Mouse (Mus musculus): ENCODE measurements around the gene Cdca4. TPM values are rescaled to one million over a fixed set of nuclear protein-coding genes. Genes with fewer than 3 reads are reported as not detected.

Cdca4 gene
- polyA plus RNA-seq (2015; fragmentation: Nextera tagmentation; extraction: Ambion mirVana), result 44.7 and 53.2 TPM in 2 replicates

DNA sequence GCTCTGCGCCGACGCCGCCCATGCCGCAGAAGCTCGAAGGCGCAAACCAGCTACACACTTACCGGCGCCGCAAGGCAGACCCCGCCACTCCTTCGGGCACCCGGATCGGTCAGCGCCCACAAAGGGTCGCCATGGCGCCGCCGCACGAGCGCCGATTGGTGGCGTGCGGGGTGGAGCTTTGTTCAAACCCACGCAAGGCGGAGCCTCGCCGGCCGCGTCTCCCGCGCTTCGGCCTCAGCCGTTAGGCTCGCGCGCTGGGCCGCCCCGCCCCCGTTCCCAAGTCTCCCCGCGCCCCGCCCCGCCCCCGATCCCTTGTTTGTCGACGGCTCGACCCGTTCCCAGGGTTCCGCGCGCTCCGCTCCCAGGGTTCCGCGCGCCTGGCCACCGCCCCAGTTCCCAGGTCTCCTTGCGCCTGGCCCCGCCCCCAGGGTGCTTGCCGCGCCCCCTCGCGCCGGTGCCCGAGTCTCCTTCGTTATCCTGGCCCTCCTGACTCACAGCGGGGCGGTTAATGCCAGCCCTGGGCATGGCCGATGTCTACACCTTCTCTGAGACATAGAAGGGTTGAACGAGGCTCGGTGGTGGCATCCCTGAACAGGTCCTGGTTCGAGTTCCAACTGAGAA is at the start of gene Cdca4:
TSS of gene Cdca4 (minus strand) at position 180 of the 621 bp plus-strand sequence.
- Histone ChIP-seq H3K4me3 (ENCODE audit: low read length) (peak within 1 kb of the TSS; percentile 87), H3K9ac (ENCODE audit: low read length) (peak within 1 kb of the TSS; percentile 94), H3K27me3 (ENCODE audit: control insufficient read depth, insufficient read depth, low read length) (no peaks in the 10 kb centered on the region), H3K27ac (ENCODE audit: low read length) (peak within 1 kb of the TSS; percentile 92), H3K9me3 (replicated peaks; ENCODE audit: control insufficient read depth, low read length) (no peaks in the 10 kb centered on the region), H3K4me1 (ENCODE audit: control insufficient read depth, insufficient read depth, low read length) (peaks cover 38% of the 10 kb centered on the region), H3K4me2 (ENCODE audit: low read depth, low read length) (peak within 1 kb of the TSS; percentile 73), H3K36me3 (ENCODE audit: control insufficient read depth, insufficient read depth) (peaks cover 11% of the 10 kb centered on the region)
- under 1% methylated on average over 64 of the region's 72 CpGs for WGBS
- ATAC-seq (replicated peaks; ENCODE audit: extremely low read depth, insufficient read depth, low FRiP score), result peak; percentile 96

GRCm38 (mm10) chr12:112877607-112878020 is 48.4 kb upstream of the Cdca4 start:
- no peaks in the 10 kb centered on the region for H3K9me3 ChIP-seq (replicated peaks; ENCODE audit: control insufficient read depth, low read length)
- peak overlapping the region; percentile 63 for H3K4me2 ChIP-seq (ENCODE audit: low read depth, low read length)
- peak; percentile 24; the same call in 1 of the 2 replicates for ATAC-seq (replicated peaks; ENCODE audit: extremely low read depth, insufficient read depth, low FRiP score)
- H3K4me1 ChIP-seq (ENCODE audit: control insufficient read depth, insufficient read depth, low read length), result peaks cover 25% of the 10 kb centered on the region
- H3K27ac ChIP-seq (ENCODE audit: low read length), result no peak overlapping the region
- WGBS, result 2% methylated on average over 37 of the region's 37 CpGs
- H3K9ac ChIP-seq (ENCODE audit: low read length), result peak overlapping the region; percentile 12
- peak overlapping the region; percentile 42 for H3K4me3 ChIP-seq (ENCODE audit: low read length)
- H3K36me3 ChIP-seq (ENCODE audit: control insufficient read depth, insufficient read depth), result no peaks in the 10 kb centered on the region
- H3K27me3 ChIP-seq (ENCODE audit: control insufficient read depth, insufficient read depth, low read length), result peaks cover 57% of the 10 kb centered on the region

GRCm38 (mm10) chr12:112877073-112877576 is 47.9 kb upstream of the Cdca4 start:
- 0 out of 2 replicates have a peak overlapping the region, but pooled peaks have one; percentile 10 for H3K27ac ChIP-seq (ENCODE audit: low read length)
- WGBS, result 3% methylated on average over 17 of the region's 17 CpGs
- H3K4me3 ChIP-seq (ENCODE audit: low read length), result peak overlapping the region; percentile 42
- H3K9me3 ChIP-seq (replicated peaks; ENCODE audit: control insufficient read depth, low read length), result no peaks in the 10 kb centered on the region
- peak overlapping the region; percentile 12 for H3K9ac ChIP-seq (ENCODE audit: low read length)
- peaks cover 60% of the 10 kb centered on the region for H3K27me3 ChIP-seq (ENCODE audit: control insufficient read depth, insufficient read depth, low read length)
- no peaks in the 10 kb centered on the region for H3K36me3 ChIP-seq (ENCODE audit: control insufficient read depth, insufficient read depth)
- ATAC-seq (replicated peaks; ENCODE audit: extremely low read depth, insufficient read depth, low FRiP score), result no peak
- H3K4me1 ChIP-seq (ENCODE audit: control insufficient read depth, insufficient read depth, low read length), result peaks cover 25% of the 10 kb centered on the region
- peak overlapping the region; percentile 63 for H3K4me2 ChIP-seq (ENCODE audit: low read depth, low read length)

DNA sequence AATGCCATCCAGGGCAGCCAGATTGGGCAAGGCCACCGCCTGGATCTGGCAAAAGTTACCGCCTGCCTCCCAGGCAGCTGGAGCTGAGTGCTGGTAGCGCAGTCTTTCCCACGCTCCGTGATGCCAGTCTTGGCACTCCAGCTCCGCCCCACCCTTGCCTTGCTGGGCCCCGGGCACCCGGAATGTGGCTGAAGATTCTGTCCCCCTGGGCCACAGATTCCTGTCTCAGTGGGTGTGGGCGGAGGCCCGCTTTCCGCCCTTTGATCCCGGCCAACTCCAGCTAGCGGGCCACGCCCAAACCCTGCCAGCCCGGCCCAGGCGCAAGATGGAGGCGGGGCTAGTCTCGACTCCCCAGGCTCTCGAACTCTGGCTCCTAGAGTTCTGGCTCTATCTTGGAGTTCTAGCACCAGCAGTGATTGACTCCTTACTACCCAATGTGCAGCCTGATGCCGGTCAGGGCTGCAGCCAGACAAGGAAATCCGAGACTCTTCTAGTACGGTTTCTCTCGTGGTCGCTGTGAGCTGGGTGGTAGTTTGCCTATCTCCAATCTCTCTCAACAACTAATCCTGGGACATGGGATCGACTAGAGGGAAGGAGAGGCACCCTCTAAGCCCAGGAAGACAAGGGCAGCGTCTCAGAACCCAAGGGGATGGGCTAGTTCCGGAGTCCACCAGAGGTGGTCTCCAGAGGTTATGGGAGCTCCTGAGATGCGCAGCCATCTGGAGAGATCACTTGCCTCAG is 47.3 kb upstream of the Cdca4 start:
- no peaks in the 10 kb centered on the region for H3K9me3 ChIP-seq (replicated peaks; ENCODE audit: control insufficient read depth, low read length)
- peaks cover 25% of the 10 kb centered on the region for H3K4me1 ChIP-seq (ENCODE audit: control insufficient read depth, insufficient read depth, low read length)
- peak overlapping the region; percentile 63 for H3K4me2 ChIP-seq (ENCODE audit: low read depth, low read length)
- ATAC-seq (replicated peaks; ENCODE audit: extremely low read depth, insufficient read depth, low FRiP score), result 0 out of 2 replicates have a peak, but pooled peaks have one; percentile 6
- no peaks in the 10 kb centered on the region for H3K36me3 ChIP-seq (ENCODE audit: control insufficient read depth, insufficient read depth)
- 4% methylated on average over 28 of the region's 28 CpGs for WGBS
- H3K9ac ChIP-seq (ENCODE audit: low read length), result peak overlapping the region; percentile 43; the same call in 1 of the 2 replicates
- no peak overlapping the region for H3K27ac ChIP-seq (ENCODE audit: low read length)
- H3K4me3 ChIP-seq (ENCODE audit: low read length), result peak overlapping the region; percentile 42
- peaks cover 64% of the 10 kb centered on the region for H3K27me3 ChIP-seq (ENCODE audit: control insufficient read depth, insufficient read depth, low read length)

DNA sequence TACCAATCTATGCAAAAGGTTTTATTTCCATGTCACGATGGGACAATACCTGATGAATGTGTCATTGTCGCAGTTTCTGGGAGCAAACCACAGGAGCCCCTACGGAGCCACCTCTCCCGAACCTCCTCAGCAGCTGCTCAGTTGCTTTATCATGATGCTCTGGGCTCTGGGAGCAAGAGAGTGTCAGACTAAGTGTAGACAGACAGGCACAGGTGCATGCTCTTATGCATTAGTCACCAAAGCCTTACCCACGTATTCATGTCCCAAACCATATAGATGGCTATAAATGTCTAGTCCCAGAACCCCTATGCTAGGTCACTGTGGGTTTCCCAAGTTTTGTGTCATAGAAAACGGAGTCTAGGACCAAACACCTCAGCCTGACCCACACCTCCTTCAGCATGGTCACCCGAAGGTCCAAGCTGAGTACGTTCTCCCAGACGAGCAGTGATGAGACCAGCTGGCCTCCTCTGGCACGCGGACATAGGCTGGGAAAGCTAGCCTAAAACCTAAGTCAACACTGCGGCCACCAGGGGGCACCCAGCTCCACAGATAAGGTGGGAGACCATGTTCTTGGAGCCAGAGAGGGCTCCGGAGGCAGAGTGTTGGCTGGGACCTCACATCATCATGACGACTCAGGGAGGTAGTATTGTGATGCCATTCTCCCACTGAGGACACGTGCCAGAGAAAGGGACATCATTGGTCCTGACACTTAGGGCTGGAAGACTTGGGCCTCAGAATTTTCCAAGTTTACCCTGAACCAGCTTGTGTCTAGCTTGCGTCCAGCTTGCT is 46.2 kb upstream of the Cdca4 start:
- ATAC-seq (replicated peaks; ENCODE audit: extremely low read depth, insufficient read depth, low FRiP score), result peak; percentile 32; the same call in 1 of the 2 replicates
- Histone ChIP-seq H3K9ac (ENCODE audit: low read length) (no peak overlapping the region), H3K27ac (ENCODE audit: low read length) (no peak overlapping the region), H3K4me3 (ENCODE audit: low read length) (no peak overlapping the region), H3K9me3 (replicated peaks; ENCODE audit: control insufficient read depth, low read length) (no peaks in the 10 kb centered on the region), H3K27me3 (ENCODE audit: control insufficient read depth, insufficient read depth, low read length) (peaks cover 71% of the 10 kb centered on the region), H3K36me3 (ENCODE audit: control insufficient read depth, insufficient read depth) (no peaks in the 10 kb centered on the region), H3K4me1 (ENCODE audit: control insufficient read depth, insufficient read depth, low read length) (peaks cover 25% of the 10 kb centered on the region), H3K4me2 (ENCODE audit: low read depth, low read length) (no peak overlapping the region)
- 21% methylated on average over 16 of the region's 16 CpGs for WGBS

DNA sequence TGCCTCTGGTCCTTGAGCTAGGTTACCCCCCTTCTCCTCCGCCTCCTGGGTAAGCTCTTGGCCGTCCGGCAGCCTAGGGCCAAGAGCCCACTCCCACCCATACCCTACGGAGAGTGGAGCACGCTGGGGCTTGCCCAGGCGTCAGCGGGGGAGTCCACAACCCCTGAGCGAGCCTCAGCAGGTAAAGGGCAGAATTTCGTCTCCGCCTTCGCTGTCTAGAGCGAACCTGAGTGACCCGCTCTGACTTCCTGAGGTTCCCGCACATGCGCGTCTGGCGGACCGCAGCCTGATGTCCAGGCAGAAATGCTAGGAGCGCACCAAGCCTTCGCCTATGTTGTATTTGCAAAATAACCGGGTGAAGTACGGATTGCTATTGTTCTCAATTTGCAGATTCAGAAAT is 45.0 kb upstream of the Cdca4 start:
- Histone ChIP-seq H3K27me3 (ENCODE audit: control insufficient read depth, insufficient read depth, low read length) (peaks cover 69% of the 10 kb centered on the region), H3K4me2 (ENCODE audit: low read depth, low read length) (peak overlapping the region; percentile 55), H3K4me3 (ENCODE audit: low read length) (peak overlapping the region; percentile 30), H3K4me1 (ENCODE audit: control insufficient read depth, insufficient read depth, low read length) (peaks cover 30% of the 10 kb centered on the region), H3K36me3 (ENCODE audit: control insufficient read depth, insufficient read depth) (no peaks in the 10 kb centered on the region), H3K9ac (ENCODE audit: low read length) (no peak overlapping the region), H3K27ac (ENCODE audit: low read length) (no peak overlapping the region), H3K9me3 (replicated peaks; ENCODE audit: control insufficient read depth, low read length) (no peaks in the 10 kb centered on the region)
- ATAC-seq (replicated peaks; ENCODE audit: extremely low read depth, insufficient read depth, low FRiP score), result no peak
- WGBS, result 21% methylated on average over 22 of the region's 22 CpGs

DNA sequence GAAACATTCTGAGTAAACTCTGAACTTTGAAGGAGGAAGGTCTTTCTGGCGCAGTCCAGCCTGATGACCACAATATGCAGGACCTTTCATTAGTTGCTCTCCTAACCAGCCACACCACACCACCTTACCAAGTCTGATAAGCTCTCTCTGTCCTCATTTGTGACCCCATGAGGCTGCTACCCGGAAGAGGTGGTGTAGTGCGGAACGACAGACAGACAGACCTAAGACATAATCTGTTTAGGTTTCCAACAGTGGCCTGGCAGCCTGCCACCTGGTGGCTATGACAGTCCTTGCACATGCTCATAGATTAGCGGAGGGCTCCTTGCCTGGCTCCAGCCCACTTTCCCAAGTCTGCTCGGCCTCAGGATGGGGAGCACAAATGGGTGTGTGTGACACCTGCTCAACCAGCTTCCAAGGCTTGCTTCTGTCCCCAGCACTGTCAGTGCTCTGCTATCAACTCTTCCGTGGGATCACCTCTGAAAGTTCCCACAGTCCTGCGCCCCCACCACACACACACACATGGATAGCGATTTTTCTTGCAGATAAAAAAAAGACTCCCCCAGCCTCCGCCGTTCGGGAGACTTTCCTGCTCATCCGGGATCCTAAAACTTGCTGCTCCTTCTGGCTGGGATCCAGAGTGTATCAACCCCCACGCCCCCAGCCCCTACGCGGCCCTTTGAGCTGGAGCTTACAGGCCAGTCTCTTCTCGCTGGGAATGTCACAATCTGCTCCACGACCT is 44.4 kb upstream of the Cdca4 start:
- peak overlapping the region; percentile 55 for H3K4me2 ChIP-seq (ENCODE audit: low read depth, low read length)
- H3K4me3 ChIP-seq (ENCODE audit: low read length), result peak overlapping the region; percentile 30
- H3K9ac ChIP-seq (ENCODE audit: low read length), result no peak overlapping the region
- no peak for ATAC-seq (replicated peaks; ENCODE audit: extremely low read depth, insufficient read depth, low FRiP score)
- no peak overlapping the region for H3K27ac ChIP-seq (ENCODE audit: low read length)
- peaks cover 31% of the 10 kb centered on the region for H3K4me1 ChIP-seq (ENCODE audit: control insufficient read depth, insufficient read depth, low read length)
- H3K9me3 ChIP-seq (replicated peaks; ENCODE audit: control insufficient read depth, low read length), result no peaks in the 10 kb centered on the region
- peaks cover 64% of the 10 kb centered on the region for H3K27me3 ChIP-seq (ENCODE audit: control insufficient read depth, insufficient read depth, low read length)
- H3K36me3 ChIP-seq (ENCODE audit: control insufficient read depth, insufficient read depth), result no peaks in the 10 kb centered on the region
- 18% methylated on average over 18 of the region's 18 CpGs for WGBS

DNA sequence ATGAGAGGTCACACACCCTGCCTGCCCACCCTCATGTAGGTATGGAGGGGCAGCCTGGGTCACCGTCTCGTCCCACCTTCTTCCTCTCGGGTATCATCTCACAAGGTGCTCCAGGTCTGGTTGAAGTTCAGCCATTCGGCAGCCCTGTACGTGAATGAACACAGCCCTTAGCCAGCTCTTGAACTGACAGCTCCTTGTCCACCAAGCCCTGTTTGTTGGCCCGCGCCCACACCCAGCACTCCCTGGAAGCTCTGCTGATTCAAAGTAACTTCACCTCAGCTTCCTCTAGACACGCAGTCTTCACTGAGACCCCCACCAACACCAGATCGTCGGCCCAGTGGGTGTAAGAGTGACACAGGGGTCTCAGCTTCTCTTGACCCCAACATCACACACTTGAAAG is 43.8 kb upstream of the Cdca4 start:
- WGBS, result 77% methylated on average over 10 of the region's 10 CpGs
- Histone ChIP-seq H3K27ac (ENCODE audit: low read length) (no peak overlapping the region), H3K4me1 (ENCODE audit: control insufficient read depth, insufficient read depth, low read length) (peaks cover 33% of the 10 kb centered on the region), H3K27me3 (ENCODE audit: control insufficient read depth, insufficient read depth, low read length) (peaks cover 57% of the 10 kb centered on the region), H3K36me3 (ENCODE audit: control insufficient read depth, insufficient read depth) (no peaks in the 10 kb centered on the region), H3K4me2 (ENCODE audit: low read depth, low read length) (no peak overlapping the region), H3K9ac (ENCODE audit: low read length) (no peak overlapping the region), H3K4me3 (ENCODE audit: low read length) (no peak overlapping the region), H3K9me3 (replicated peaks; ENCODE audit: control insufficient read depth, low read length) (no peaks in the 10 kb centered on the region)
- ATAC-seq (replicated peaks; ENCODE audit: extremely low read depth, insufficient read depth, low FRiP score), result no peak

All from heart, embryonic 16.5 days (tissue).